Mouse (Mus musculus): ENCODE measurements around the gene Parvg. TPM values are rescaled to one million over a fixed set of nuclear protein-coding genes. Genes with fewer than 3 reads are reported as not detected.

The Parvg gene
- polyA plus RNA-seq, 1 experiment from 2014 or later: 1.4 TPM

GRCm38 (mm10) chr15:84331066-84331612 lies 7.3 kb downstream of the Parvg start:
- no peak for ATAC-seq (ENCODE audit: low FRiP score, low read depth)
- Histone ChIP-seq H3K4me2 (replicated peaks) (no peak overlapping the region), H3K9ac (no peak overlapping the region), H3K4me3 (no peak overlapping the region), H3K27me3 (replicated peaks) (no peaks in the 10 kb centered on the region), H3K27ac (no peak overlapping the region), H3K9me3 (no peaks in the 10 kb centered on the region), H3K4me1 (no peaks in the 10 kb centered on the region), H3K36me3 (no peaks in the 10 kb centered on the region)
- 85% methylated on average over 4 of the region's 4 CpGs for WGBS

- Histone ChIP-seq H3K27me3 (replicated peaks) (no peaks in the 10 kb centered on the region), H3K4me3 (no peak overlapping the region), H3K36me3 (no peaks in the 10 kb centered on the region), H3K9ac (no peak overlapping the region), H3K27ac (no peak overlapping the region), H3K4me1 (no peaks in the 10 kb centered on the region), H3K4me2 (replicated peaks) (no peak overlapping the region), H3K9me3 (no peaks in the 10 kb centered on the region)
- no peak for ATAC-seq (ENCODE audit: low FRiP score, low read depth)
- 78% methylated on average over 12 of the region's 12 CpGs for WGBS
Observed at GRCm38 (mm10) chr15:84336281-84336817, 12.5 kb downstream of the Parvg start.

GRCm38 (mm10) chr15:84337599-84337998 lies 13.8 kb downstream of the Parvg start:
- no peaks in the 10 kb centered on the region for H3K27me3 ChIP-seq (replicated peaks)
- H3K9ac ChIP-seq: no peak overlapping the region
- H3K4me1 ChIP-seq: no peaks in the 10 kb centered on the region
- no peak for ATAC-seq (ENCODE audit: low FRiP score, low read depth)
- 69% methylated on average over 5 of the region's 5 CpGs for WGBS
- H3K27ac ChIP-seq: no peak overlapping the region
- no peak overlapping the region for H3K4me3 ChIP-seq
- no peaks in the 10 kb centered on the region for H3K36me3 ChIP-seq
- H3K4me2 ChIP-seq (replicated peaks): no peak overlapping the region
- no peaks in the 10 kb centered on the region for H3K9me3 ChIP-seq

GRCm38 (mm10) chr15:84340926-84341325 lies 17.1 kb downstream of the Parvg start:
- Histone ChIP-seq H3K4me1 (peaks cover 10% of the 10 kb centered on the region; the same call in 1 of the 2 replicates), H3K27me3 (replicated peaks) (no peaks in the 10 kb centered on the region), H3K4me3 (no peak overlapping the region), H3K36me3 (no peaks in the 10 kb centered on the region), H3K9ac (no peak overlapping the region), H3K9me3 (no peaks in the 10 kb centered on the region), H3K27ac (no peak overlapping the region), H3K4me2 (replicated peaks) (no peak overlapping the region)
- 55% methylated on average over 2 of the region's 2 CpGs for WGBS
- no peak for ATAC-seq (ENCODE audit: low FRiP score, low read depth)

GRCm38 (mm10) chr15:84348769-84349168 lies 24.9 kb downstream of the Parvg start:
- Histone ChIP-seq H3K4me2 (replicated peaks) (no peak overlapping the region), H3K27ac (no peak overlapping the region), H3K9ac (no peak overlapping the region), H3K9me3 (peaks cover 7% of the 10 kb centered on the region), H3K4me3 (no peak overlapping the region), H3K27me3 (replicated peaks) (no peaks in the 10 kb centered on the region), H3K36me3 (no peaks in the 10 kb centered on the region), H3K4me1 (peaks cover 25% of the 10 kb centered on the region)
- 91% methylated on average over 4 of the region's 4 CpGs for WGBS
- ATAC-seq (ENCODE audit: low FRiP score, low read depth): no peak

GRCm38 (mm10) chr15:84349915-84350738 lies 26.3 kb downstream of the Parvg start:
- H3K27ac ChIP-seq: no peak overlapping the region; the same call in 1 of the 2 replicates
- no peaks in the 10 kb centered on the region; the same call in 1 of the 2 replicates for H3K27me3 ChIP-seq (replicated peaks)
- peaks cover 19% of the 10 kb centered on the region for H3K4me1 ChIP-seq
- H3K4me2 ChIP-seq (replicated peaks): no peak overlapping the region; the same call in 1 of the 2 replicates
- peaks cover 7% of the 10 kb centered on the region for H3K9me3 ChIP-seq
- WGBS: 31% methylated on average over 14 of the region's 14 CpGs
- ATAC-seq (ENCODE audit: low FRiP score, low read depth): no peak
- no peaks in the 10 kb centered on the region for H3K36me3 ChIP-seq
- H3K9ac ChIP-seq: no peak overlapping the region
- H3K4me3 ChIP-seq: no peak overlapping the region

GRCm38 (mm10) chr15:84351342-84351741 lies 27.5 kb downstream of the Parvg start:
- 77% methylated on average over 7 of the region's 7 CpGs for WGBS

GRCm38 (mm10) chr15:84351915-84352844 lies 28.4 kb downstream of the Parvg start:
- Histone ChIP-seq H3K27me3 (replicated peaks) (no peaks in the 10 kb centered on the region; the same call in 1 of the 2 replicates), H3K36me3 (no peaks in the 10 kb centered on the region), H3K27ac (no peak overlapping the region), H3K4me3 (no peak overlapping the region), H3K9me3 (peaks cover 7% of the 10 kb centered on the region), H3K9ac (no peak overlapping the region), H3K4me2 (replicated peaks) (no peak overlapping the region), H3K4me1 (peaks cover 19% of the 10 kb centered on the region)
- ATAC-seq (ENCODE audit: low FRiP score, low read depth): no peak
- 71% methylated on average over 21 of the region's 21 CpGs for WGBS

More at GRCm38 (mm10) chr15:84351342-84351741, 27.5 kb downstream of the Parvg start:
- ATAC-seq (ENCODE audit: low FRiP score, low read depth): no peak
- Histone ChIP-seq H3K4me1 (peaks cover 19% of the 10 kb centered on the region), H3K27ac (no peak overlapping the region), H3K9ac (no peak overlapping the region), H3K9me3 (peaks cover 7% of the 10 kb centered on the region), H3K4me3 (no peak overlapping the region), H3K36me3 (no peaks in the 10 kb centered on the region), H3K4me2 (replicated peaks) (no peak overlapping the region), H3K27me3 (replicated peaks) (no peaks in the 10 kb centered on the region; the same call in 1 of the 2 replicates)

- 86% methylated on average over 5 of the region's 5 CpGs for WGBS
- H3K27ac ChIP-seq: no peak overlapping the region
- no peak overlapping the region for H3K4me3 ChIP-seq
- H3K9me3 ChIP-seq: no peaks in the 10 kb centered on the region
- no peak overlapping the region for H3K4me2 ChIP-seq (replicated peaks)
- peaks cover 19% of the 10 kb centered on the region for H3K4me1 ChIP-seq
- H3K27me3 ChIP-seq (replicated peaks): no peaks in the 10 kb centered on the region; the same call in 1 of the 2 replicates
- H3K36me3 ChIP-seq: no peaks in the 10 kb centered on the region
- no peak overlapping the region for H3K9ac ChIP-seq
- no peak for ATAC-seq (ENCODE audit: low FRiP score, low read depth)
Observed at GRCm38 (mm10) chr15:84355081-84355480, 31.3 kb downstream of the Parvg start.

GRCm38 (mm10) chr15:84364746-84365145 lies 40.9 kb downstream of the Parvg start:
- Histone ChIP-seq H3K4me1 (0 out of 2 replicates have a peak, but pooled peaks cover 12% of the 10 kb centered on the region), H3K27ac (no peak overlapping the region), H3K36me3 (no peaks in the 10 kb centered on the region), H3K27me3 (replicated peaks) (no peaks in the 10 kb centered on the region), H3K4me3 (no peak overlapping the region), H3K9ac (no peak overlapping the region), H3K9me3 (peaks cover 3% of the 10 kb centered on the region; the same call in 1 of the 2 replicates), H3K4me2 (replicated peaks) (no peak overlapping the region)
- no peak for ATAC-seq (ENCODE audit: low FRiP score, low read depth)
- WGBS: 82% methylated on average over 3 of the region's 3 CpGs

- Histone ChIP-seq H3K9ac (no peak overlapping the region), H3K27ac (0 out of 2 replicates have a peak overlapping the region, but pooled peaks have one; percentile 20), H3K4me1 (0 out of 2 replicates have a peak, but pooled peaks cover 12% of the 10 kb centered on the region), H3K4me2 (replicated peaks) (no peak overlapping the region), H3K36me3 (no peaks in the 10 kb centered on the region), H3K27me3 (replicated peaks) (no peaks in the 10 kb centered on the region), H3K9me3 (peaks cover 3% of the 10 kb centered on the region; the same call in 1 of the 2 replicates), H3K4me3 (no peak overlapping the region)
- ATAC-seq (ENCODE audit: low FRiP score, low read depth): no peak
- WGBS: 70% methylated on average over 17 of the region's 17 CpGs
Observed at GRCm38 (mm10) chr15:84365675-84366381, 42.0 kb downstream of the Parvg start.

Measured in neural tube, embryonic 12.5 days (tissue).